Mouse (Mus musculus) frontal cortex, postnatal 36 days (tissue): Measurements from ENCODE around the gene Gm17349.
A peak's percentile ranks its signal among the peaks of the same experiment; 100 is the strongest.
"Not testable (repeated sequence)": the region's sequence is repeated elsewhere in the genome, so short reads cannot be mapped to it uniquely, and the experiment has no call there.

Source experiments
- DNase-seq, 2 experiments: peaks; one replicate each; pipeline ENCODE4 v3.0.0; 2022; ENCODE audit warnings: low spot score in 2 of 2

Gene Gm17349

DNA sequence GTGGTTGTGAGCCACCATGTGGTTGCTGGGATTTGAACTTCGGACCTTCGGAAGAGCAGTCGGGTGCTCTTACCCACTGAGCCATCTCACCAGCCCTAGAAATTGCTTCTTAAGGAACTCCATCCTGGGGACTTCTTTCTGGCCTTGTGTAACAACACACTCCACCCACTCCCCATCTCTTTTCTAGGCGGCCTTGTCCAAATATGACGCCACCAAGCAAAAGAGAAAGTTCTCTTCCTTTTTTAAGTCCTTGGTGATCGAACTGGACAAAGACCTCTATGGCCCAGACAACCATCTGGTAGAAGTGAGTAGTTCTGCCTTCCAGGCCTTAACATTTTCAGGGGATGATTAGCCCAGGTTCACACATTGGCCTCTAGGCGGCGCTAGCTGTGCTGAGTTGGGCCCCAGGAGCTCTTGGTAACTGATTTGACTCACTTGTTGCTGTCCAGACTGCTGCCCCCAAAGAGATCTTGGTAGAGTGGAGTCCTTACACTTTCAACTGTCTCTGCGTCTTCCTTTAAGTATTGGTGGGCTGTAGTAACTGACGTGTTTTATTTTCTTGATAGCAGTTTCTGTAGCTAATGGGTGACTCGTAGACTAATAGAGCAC lies at the start of gene Gm17349:
Gene Gm17349 (minus strand): TSS at position 51 of the 609 bp plus-strand sequence.
- DNase-seq = peak; percentile 67

- peak in 1 of 2 experiments; percentile 11 for DNase-seq
Measured at GRCm38 (mm10) chr15:99754204-99754603, 48.9 kb upstream of the Gm17349 start.

DNA sequence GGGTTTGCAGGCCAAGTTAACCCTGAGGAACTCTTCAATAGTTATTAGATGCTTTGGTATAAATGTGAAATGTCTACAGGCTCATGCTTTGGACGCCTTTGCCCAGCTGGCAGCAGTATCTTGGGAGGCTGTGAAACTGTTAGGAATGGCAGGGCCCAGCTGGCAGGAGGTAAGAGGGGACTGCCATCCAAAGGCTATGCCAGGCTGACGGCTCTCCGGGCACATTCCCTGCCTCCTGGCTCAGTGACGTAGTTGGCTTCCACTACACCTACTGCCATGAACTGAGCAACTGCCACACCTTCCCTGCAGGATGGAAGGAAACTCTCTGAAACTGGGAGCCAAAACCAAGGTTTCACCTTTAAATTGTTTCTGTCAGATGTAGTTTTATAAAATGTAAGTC lies 34.9 kb upstream of the Gm17349 start:
- no peak for DNase-seq

DNA sequence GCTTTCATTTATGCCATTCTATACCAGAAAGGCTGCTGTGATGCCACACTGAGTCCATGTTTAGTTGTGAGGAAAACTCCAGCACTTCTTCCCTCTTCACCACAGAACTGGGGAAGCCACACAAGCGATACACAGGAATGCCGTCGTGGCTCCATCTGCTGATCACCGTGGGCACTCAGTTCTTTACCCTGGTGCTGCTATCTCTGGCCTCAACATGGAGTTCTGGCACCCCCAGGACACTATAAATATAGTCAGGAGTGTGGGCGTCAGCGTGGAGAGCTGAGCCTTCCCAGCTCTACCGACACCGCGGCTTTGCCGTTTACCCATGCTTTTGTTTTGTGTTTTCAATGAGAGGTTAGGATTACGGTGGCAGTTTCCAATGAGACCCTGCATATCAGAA lies 31.4 kb upstream of the Gm17349 start:
- no peak for DNase-seq

DNA sequence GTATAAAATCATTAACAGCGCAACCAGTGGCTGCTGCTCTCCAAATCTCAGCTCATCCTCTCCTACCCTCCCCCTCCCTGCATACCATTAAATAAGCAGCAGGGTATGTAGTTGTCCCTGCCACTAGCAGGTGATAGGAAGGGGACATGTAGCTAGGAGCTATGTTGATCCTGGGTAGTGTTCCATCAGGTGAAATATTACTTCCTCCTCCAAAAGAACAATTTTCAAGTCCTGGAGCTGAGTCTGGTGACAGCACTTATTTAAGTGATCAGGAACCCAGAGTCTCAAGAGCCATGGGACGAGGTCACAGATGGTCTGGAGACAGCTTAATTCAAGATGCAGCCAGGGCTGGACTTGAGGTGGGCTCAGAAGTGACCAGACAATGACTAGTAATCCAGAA lies 30.3 kb upstream of the Gm17349 start:
- DNase-seq = peak; percentile 100

DNA sequence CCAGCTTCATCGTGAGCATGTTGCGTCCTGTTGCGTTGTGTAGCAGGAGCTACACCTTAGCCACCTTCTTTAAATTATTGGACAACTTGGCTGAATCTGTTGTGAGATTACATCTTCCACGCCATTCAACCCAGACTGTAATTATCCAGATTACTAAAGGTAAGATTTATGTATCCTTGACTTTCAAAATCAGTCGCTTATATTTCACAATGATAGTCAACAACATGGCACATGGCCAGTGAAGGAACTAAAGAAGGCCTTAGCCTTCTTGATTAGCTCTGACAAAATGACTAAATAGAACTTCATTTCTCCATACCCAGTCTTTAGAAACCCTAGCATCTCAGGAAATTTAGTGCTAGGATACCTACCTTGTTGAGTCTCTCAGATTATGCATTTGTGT lies 27.9 kb upstream of the Gm17349 start:
- no peak for DNase-seq

GRCm38 (mm10) chr15:99731678-99732077 lies 26.4 kb upstream of the Gm17349 start:
- DNase-seq = no peak

DNA sequence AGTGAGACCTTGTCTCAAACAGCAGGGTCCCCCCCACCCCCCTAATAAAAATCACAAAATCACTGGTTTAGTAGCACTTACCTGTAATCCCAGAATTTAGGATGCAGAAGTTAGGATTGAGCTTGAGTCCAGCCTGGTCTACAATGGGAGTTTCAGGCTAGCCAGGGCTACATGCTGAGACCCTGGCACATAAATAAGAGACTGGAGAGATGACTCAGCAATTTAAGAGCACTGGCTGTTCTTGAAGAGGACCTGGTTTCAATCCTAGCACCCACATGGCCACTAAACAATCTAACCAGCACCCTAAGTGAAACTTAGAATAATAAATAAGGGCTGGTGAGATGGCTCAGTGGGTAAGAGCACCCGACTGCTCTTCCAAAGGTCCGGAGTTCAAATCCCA lies 25.9 kb upstream of the Gm17349 start:
- no peak for DNase-seq

- no peak for DNase-seq
Measured at GRCm38 (mm10) chr15:99729056-99729783, 23.9 kb upstream of the Gm17349 start.

GRCm38 (mm10) chr15:99728211-99728610 lies 22.9 kb upstream of the Gm17349 start:
- DNase-seq = no peak

DNA sequence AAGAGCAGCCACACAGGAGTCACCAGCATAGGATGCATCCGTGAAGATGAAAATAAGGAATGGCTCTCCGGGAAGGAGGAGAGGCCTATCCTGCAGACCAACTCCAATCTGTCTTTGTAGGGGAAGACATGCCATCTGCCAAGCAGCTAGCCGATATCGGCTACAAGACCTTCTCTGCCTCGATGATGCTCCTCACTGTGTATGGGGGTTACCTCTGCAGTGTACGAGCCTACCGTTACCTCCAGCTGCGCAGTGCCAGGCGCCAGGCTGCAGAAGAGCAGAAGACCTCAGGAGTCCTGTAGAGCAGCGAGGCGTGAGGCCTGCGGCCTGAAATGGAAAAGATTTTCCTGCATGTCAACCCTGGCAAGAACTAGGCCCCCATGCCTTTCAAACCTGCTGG lies 22.2 kb upstream of the Gm17349 start:
- DNase-seq = no peak

- not testable (repeated sequence) for DNase-seq
Measured at GRCm38 (mm10) chr15:99727039-99727438, 21.7 kb upstream of the Gm17349 start.

GRCm38 (mm10) chr15:99726549-99726948 lies 21.3 kb upstream of the Gm17349 start:
- no peak for DNase-seq

DNA sequence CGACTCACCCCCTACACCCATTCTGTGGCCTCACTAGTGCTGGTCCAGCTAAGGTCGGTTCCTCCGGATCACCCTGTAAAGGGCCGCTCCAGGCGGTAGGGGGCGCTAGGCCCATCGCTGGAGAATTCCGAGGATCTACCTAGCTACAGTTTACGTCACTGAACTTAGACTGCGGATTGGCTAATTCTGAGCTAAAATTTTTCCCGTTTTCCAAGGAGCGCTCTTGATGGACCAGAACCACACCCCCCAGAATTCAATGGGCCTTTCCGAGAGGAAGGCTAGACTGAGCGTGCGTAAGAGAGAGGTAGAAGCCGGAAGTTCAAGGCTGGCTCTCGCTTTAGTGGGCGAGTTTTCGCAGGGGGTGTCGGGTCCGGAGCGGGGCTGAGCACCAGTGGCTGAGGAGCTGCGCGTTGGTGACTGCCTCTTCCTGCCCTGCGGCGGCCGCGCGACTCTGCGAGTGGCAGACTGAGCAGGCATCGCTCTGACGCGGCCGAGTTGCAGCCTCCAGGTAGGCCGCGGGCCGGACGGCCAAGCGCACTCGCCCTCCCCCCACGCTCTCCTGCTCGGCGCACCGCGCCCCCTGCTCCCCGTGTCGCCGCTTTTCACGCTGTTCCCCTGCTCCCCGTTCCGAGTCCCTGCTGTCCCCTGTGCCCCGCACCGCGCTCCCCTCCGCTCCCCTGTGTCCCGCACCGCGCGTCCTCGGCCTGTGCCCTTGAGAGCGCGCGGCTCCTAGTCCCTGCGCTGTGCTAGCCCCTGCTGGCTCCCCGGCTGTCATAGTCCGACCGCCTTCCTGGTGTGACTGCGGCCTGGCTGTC lies 20.3 kb upstream of the Gm17349 start, which contains the start of gene Cox14:
Gene Cox14 (plus strand): TSS at position 278 of the 815 bp plus-strand sequence.
- DNase-seq = peak; percentile 96 to 98

DNA sequence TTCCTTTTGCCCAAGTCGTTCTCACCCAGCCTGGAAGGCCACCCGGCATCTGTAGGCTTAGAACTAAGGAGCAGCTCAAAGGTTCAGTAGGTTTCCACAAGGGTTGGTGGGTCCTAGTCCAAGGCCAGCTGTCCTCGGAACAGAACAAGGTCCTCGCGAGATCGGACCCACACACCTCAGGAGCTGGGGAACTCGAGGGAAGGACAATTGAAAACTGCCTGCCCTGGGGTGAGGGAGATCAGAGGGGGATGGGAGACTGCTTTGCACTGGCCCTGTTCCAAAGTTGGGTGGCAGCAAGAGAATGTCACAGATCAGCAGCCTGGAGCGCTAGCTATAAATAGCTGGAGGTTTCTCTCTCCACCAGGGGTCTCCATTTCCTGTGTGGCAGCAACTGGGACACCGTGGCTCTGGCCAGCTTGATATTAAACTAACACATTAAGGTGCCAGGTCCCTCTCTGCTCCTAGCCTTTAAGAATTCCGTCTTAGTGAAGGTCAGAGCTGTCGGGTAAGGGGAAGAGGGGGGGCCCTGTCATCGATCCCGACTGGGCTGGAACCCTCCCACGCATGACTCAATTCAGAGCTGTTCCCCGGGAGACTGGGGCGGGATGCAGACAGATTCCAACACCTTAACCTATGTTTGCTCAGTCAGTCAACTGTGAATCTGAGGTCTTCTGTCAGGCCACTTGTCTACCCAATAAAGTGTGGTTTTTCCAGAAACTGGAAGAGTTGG lies 19.2 kb upstream of the Gm17349 start:
- peak; percentile 77 to 78 for DNase-seq

- DNase-seq = peak; percentile 51 to 66
Measured at GRCm38 (mm10) chr15:99723515-99724291, 18.4 kb upstream of the Gm17349 start.

DNA sequence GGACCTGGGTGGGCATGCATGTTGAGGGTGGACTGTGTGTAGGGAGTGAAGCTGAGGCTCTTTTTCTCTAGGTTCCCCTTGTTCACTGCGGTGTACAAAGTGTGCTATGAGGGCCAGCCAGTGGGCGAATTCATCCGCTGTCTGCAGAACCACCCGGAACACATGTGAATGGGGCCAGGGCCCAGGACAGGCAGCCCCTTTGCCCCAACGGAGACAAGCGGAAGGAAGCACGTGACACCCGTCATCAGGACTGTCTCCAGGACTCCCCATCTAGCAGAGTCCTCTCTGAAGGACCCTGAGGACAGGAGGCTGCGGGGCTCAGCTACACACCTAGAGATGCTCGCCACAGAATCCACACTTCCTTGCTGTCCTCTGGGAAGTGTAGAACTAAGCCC lies 17.8 kb upstream of the Gm17349 start:
- DNase-seq = no peak

DNA sequence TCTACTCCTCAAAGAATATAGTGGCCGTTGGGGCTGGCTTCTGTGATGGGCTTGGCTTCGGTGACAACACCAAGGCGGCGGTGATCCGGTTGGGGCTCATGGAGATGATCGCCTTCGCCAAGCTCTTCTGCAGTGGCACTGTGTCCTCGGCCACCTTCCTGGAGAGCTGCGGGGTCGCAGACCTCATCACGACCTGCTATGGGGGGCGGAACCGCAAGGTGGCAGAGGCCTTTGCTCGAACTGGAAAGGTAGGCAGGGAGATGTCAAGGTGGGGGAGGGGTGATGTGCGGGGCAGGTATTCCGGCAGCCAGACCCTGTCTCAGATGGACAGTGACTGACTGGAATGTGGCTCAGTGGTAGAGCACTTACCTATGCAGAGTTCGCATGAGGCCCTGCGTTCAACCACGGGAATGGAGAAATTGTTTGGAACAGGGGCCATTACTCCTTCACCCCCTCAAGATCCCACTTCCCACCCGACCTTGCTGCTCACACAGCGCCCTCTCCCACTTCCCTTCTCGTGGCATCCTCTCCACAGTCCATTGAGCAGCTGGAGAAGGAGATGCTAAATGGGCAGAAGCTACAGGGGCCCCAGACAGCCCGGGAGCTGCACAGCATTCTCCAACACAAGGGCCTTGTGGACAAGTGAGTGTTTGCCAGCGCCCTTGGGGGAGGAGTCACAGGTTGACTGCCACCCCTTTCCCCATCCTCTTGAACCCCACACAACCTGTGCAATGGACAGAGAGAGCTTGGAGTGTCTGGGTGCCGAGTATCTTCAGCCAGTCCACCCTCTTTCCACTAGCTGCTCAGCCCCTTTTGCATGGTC lies 16.8 kb upstream of the Gm17349 start:
- no peak for DNase-seq

- no peak for DNase-seq
Measured at GRCm38 (mm10) chr15:99719865-99720264, 14.6 kb upstream of the Gm17349 start.

- no peak for DNase-seq
Measured at GRCm38 (mm10) chr15:99718461-99719021, 13.3 kb upstream of the Gm17349 start.
